Mouse (Mus musculus) stomach, embryonic 14.5 days (tissue): ENCODE data around the gene Mcu. TPM values are rescaled to one million over a fixed set of nuclear protein-coding genes. Genes with fewer than 3 reads are reported as not detected.

Experiments used
- ATAC-seq: fragments of 200-750 bp; cut with Nextera tagmentation; 2 replicates; pipeline ENCODE4 v1.8.0; 2017; ENCODE audit warnings: low read depth, moderate TSS enrichment; ENCODE audit not compliant: insufficient number of reproducible peaks, insufficient read depth, low FRiP score
- H3K27ac ChIP-seq: fragments of 300-500 bp; sonication (generic); 2 replicates; pipeline ENCODE4 v1.5.1; 2014; ENCODE audit warnings: mild to moderate bottlenecking, low read length, moderate library complexity, mixed read lengths
- H3K27me3 ChIP-seq: fragments of 300-500 bp; sonication (generic); 2 replicates; pipeline ENCODE4 v1.6.1; 2014; ENCODE audit warnings: low read length, control low read depth, mixed read lengths; ENCODE audit not compliant: control insufficient read depth, insufficient read depth
- H3K36me3 ChIP-seq: fragments of 300-500 bp; sonication (generic); 2 replicates; pipeline ENCODE4 v1.6.1; 2014; ENCODE audit warnings: mild to moderate bottlenecking, control low read depth, low read length, moderate library complexity, mixed read lengths; ENCODE audit not compliant: control insufficient read depth, insufficient read depth
- H3K4me1 ChIP-seq: fragments of 300-500 bp; sonication (generic); 2 replicates; pipeline ENCODE4 v1.6.1; 2014; ENCODE audit warnings: low read length, control low read depth, mixed read lengths; ENCODE audit not compliant: control insufficient read depth, insufficient read depth
- H3K4me2 ChIP-seq: fragments of 300-500 bp; sonication (generic); replicated peaks from 2 replicates; pipeline ENCODE4 v1.6.1; 2014; ENCODE audit warnings: low read depth, low read length, control low read depth
- H3K4me3 ChIP-seq: fragments of 300-500 bp; sonication (generic); 2 replicates; pipeline ENCODE4 v1.5.1; 2014; ENCODE audit warnings: low read depth, low read length, control low read depth
- H3K9ac ChIP-seq: fragments of 300-500 bp; sonication (generic); replicated peaks from 2 replicates; pipeline ENCODE4 v1.6.1; 2014; ENCODE audit warnings: low read depth, mild to moderate bottlenecking, control low read depth, low read length, moderate library complexity, mixed read lengths
- H3K9me3 ChIP-seq: fragments of 300-500 bp; sonication (generic); 2 replicates; pipeline ENCODE4 v1.6.1; 2016; ENCODE audit warnings: low read depth, low read length, control low read depth; ENCODE audit not compliant: control insufficient read depth
- WGBS: fragments of 180-500 bp; shearing (Covaris S2); extraction: QIAGEN DNeasy Blood & Tissue Kit; methylation state at CpG from one replicate; pipeline ENCODE4 v1.1.7; 2014; 5-methylcytosine and 5-hydroxymethylcytosine counted together
- polyA plus RNA-seq: library from polyadenylated mRNA; unstranded; fragments of >200 nt; fragmentation: Nextera tagmentation; extraction: Ambion mirVana; gene quantifications from 2 replicates; pipeline ENCODE4 v1.2.1, GENCODE M21; 2014

The Mcu gene
- polyA plus RNA-seq, 1 experiment from 2014 or later = 60.4 TPM

DNA sequence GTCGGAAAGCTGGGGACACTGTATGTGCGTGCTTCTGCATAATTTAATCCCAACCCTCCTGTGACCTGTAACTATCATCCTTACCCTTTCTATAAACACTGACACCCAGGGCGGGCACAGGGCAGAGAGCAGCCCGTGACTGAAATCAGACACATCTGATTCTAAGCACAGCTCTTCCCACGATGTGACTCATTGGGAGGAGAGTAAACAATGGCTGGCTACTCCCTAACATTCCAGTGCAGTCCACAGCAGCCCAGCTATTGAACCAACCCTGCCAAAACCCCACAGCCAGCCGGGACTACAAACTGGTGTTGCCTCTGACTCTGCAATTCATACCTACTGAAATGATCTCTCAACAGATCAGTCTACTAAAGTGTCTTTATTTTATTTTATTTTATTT lies 78.9 kb downstream of the Mcu start:
- Histone ChIP-seq H3K4me2 (no peak overlapping the region), H3K9ac (no peak overlapping the region), H3K9me3 (no peaks in the 10 kb centered on the region), H3K27me3 (no peaks in the 10 kb centered on the region), H3K4me3 (no peak overlapping the region), H3K36me3 (no peaks in the 10 kb centered on the region), H3K27ac (no peak overlapping the region), H3K4me1 (peaks cover 19% of the 10 kb centered on the region)
- ATAC-seq = peak; percentile 59; the same call in 1 of the 2 replicates
- WGBS = 47% methylated on average over 6 of the region's 6 CpGs

DNA sequence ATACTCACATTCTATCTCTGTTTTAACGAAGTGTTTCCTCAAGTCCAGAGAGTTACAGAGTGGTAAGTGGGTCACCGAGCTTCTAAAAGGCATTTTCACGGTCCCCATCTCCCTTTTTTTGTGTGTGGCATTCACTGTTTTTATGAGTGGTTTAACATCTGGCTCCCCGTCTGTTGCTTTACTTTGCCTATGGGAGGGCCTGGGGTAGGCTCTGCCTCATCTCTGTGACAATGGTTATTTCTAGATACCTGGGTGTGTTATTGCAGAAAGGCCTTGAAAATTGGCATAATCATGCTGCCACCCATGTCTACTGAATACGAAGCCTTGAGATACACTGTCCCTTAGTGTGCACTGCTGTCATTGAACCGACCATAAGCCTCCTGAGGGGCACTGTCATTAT lies 84.2 kb downstream of the Mcu start:
- no peak for ATAC-seq
- H3K4me3 ChIP-seq = no peak overlapping the region
- no peak overlapping the region for H3K4me2 ChIP-seq
- no peak overlapping the region for H3K27ac ChIP-seq
- H3K4me1 ChIP-seq = no peaks in the 10 kb centered on the region
- no peaks in the 10 kb centered on the region for H3K9me3 ChIP-seq
- no peaks in the 10 kb centered on the region for H3K27me3 ChIP-seq
- WGBS = 94% methylated on average over 6 of the region's 6 CpGs
- no peak overlapping the region for H3K9ac ChIP-seq
- H3K36me3 ChIP-seq = no peaks in the 10 kb centered on the region

- Histone ChIP-seq H3K9me3 (no peaks in the 10 kb centered on the region), H3K4me3 (no peak overlapping the region), H3K27me3 (no peaks in the 10 kb centered on the region), H3K4me2 (no peak overlapping the region), H3K36me3 (no peaks in the 10 kb centered on the region), H3K4me1 (peaks cover 15% of the 10 kb centered on the region), H3K27ac (no peak overlapping the region), H3K9ac (no peak overlapping the region)
- ATAC-seq = no peak
- WGBS = 89% methylated on average over 5 of the region's 5 CpGs
Observed at GRCm38 (mm10) chr10:59527819-59528218, 88.7 kb downstream of the Mcu start.

GRCm38 (mm10) chr10:59527311-59527710 lies 89.2 kb downstream of the Mcu start:
- Histone ChIP-seq H3K4me1 (peaks cover 15% of the 10 kb centered on the region), H3K9me3 (no peaks in the 10 kb centered on the region), H3K36me3 (no peaks in the 10 kb centered on the region), H3K4me2 (no peak overlapping the region), H3K27ac (no peak overlapping the region), H3K9ac (no peak overlapping the region), H3K4me3 (no peak overlapping the region), H3K27me3 (no peaks in the 10 kb centered on the region)
- no peak for ATAC-seq
- whole genome bisulfite sequencing = 89% methylated on average over 11 of the region's 11 CpGs

DNA sequence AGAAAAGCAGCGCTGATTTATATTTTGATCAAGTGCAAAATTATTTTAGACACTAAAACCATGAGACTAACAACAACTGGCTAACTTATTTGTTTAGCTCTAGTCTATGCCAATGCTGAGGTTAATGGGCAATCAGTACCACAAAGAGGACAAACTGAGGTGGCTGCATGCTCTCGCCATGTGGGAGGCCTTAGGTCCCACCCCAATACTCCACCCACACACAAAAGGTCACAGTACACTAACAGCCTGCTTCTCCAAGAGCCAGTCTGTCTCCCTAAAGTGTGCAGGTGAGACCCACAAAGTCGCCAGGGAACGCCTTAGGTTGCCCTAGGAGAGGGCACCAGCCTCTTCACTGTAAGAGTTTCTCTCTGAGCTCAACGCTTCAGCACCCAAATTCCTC lies 91.8 kb downstream of the Mcu start:
- ATAC-seq = no peak
- peak overlapping the region; percentile 63; the same call in 1 of the 2 replicates for H3K27ac ChIP-seq
- no peaks in the 10 kb centered on the region for H3K36me3 ChIP-seq
- H3K9me3 ChIP-seq = no peaks in the 10 kb centered on the region
- 74% methylated on average over 5 of the region's 5 CpGs for WGBS
- no peak overlapping the region for H3K4me2 ChIP-seq
- H3K4me1 ChIP-seq = peaks cover 15% of the 10 kb centered on the region
- H3K27me3 ChIP-seq = no peaks in the 10 kb centered on the region
- H3K4me3 ChIP-seq = no peak overlapping the region
- H3K9ac ChIP-seq = no peak overlapping the region

DNA sequence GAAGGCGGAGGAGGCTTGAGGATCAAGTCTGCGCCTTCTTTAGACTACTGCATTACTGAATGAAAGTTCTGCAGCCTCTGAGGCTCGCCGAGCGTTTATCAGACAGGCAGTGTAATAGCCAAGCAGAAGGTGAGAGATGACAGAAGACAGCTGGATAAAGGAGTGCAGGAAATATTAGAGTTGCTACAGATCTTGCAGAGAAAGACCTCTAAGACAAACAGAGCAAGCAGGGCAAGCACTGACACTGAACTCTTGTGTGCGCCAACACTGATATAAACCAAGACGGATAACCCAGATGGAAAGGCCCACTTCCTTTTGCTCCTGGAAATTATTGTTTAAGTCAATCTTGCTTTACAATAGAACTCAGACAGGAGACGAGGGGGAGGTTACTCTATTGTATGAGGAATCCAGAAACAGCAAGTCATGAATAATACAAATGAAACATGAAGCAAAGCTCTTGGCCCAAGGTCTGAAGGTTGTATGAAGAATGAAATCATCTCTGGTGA lies 92.6 kb downstream of the Mcu start:
- H3K36me3 ChIP-seq = no peaks in the 10 kb centered on the region
- H3K9ac ChIP-seq = no peak overlapping the region
- WGBS = 18% methylated on average over 8 of the region's 8 CpGs
- H3K9me3 ChIP-seq = no peaks in the 10 kb centered on the region
- peak overlapping the region; percentile 63; the same call in 1 of the 2 replicates for H3K27ac ChIP-seq
- peaks cover 15% of the 10 kb centered on the region for H3K4me1 ChIP-seq
- no peak overlapping the region for H3K4me3 ChIP-seq
- no peaks in the 10 kb centered on the region for H3K27me3 ChIP-seq
- ATAC-seq = no peak
- H3K4me2 ChIP-seq = no peak overlapping the region

GRCm38 (mm10) chr10:59520701-59521100 lies 95.8 kb downstream of the Mcu start:
- WGBS = 90% methylated on average over 2 of the region's 2 CpGs
- Histone ChIP-seq H3K9me3 (no peaks in the 10 kb centered on the region), H3K27me3 (no peaks in the 10 kb centered on the region)

DNA sequence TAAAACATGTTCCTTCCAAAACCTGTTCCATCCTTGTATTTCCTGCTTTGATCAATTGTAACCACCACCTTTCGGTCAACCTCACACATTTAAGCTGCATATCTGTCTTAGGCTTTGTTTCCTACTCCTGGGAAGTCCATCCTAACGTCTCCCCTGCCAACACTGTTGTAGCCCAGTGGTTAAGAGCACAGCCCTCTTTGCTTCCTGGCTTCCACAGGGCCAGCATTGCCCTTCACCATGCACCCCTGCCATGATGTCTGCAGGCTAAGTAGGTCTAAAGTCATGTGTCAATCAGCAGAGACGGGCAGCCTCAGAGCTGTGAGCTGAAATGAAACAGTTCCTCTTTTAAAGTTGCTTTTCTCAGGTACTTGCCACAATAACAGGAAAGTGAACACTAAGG lies 97.1 kb downstream of the Mcu start:
- Histone ChIP-seq H3K27me3 (no peaks in the 10 kb centered on the region), H3K27ac (no peak overlapping the region), H3K9me3 (no peaks in the 10 kb centered on the region), H3K36me3 (no peaks in the 10 kb centered on the region; the same call in 1 of the 2 replicates), H3K9ac (no peak overlapping the region), H3K4me1 (peaks cover 10% of the 10 kb centered on the region), H3K4me2 (no peak overlapping the region), H3K4me3 (no peak overlapping the region)
- ATAC-seq = no peak
- WGBS = 87% methylated on average over 3 of the region's 3 CpGs

More at GRCm38 (mm10) chr10:59520701-59521100, 95.8 kb downstream of the Mcu start:
- Histone ChIP-seq H3K4me3 (no peak overlapping the region), H3K4me2 (no peak overlapping the region), H3K27ac (no peak overlapping the region), H3K4me1 (peaks cover 15% of the 10 kb centered on the region), H3K36me3 (no peaks in the 10 kb centered on the region; the same call in 1 of the 2 replicates), H3K9ac (no peak overlapping the region)
- ATAC-seq = no peak

GRCm38 (mm10) chr10:59517201-59517600 lies 99.3 kb downstream of the Mcu start:
- 84% methylated on average over 13 of the region's 13 CpGs for WGBS
- no peak overlapping the region for H3K9ac ChIP-seq
- H3K27ac ChIP-seq = no peak overlapping the region
- no peak overlapping the region for H3K4me2 ChIP-seq
- no peak overlapping the region for H3K4me3 ChIP-seq
- H3K4me1 ChIP-seq = no peaks in the 10 kb centered on the region
- no peaks in the 10 kb centered on the region for H3K27me3 ChIP-seq
- H3K36me3 ChIP-seq = no peaks in the 10 kb centered on the region; the same call in 1 of the 2 replicates
- no peaks in the 10 kb centered on the region for H3K9me3 ChIP-seq
- ATAC-seq = no peak
